Mouse (Mus musculus) heart, postnatal 4 days (tissue): ENCODE results near the gene Tcam1. TPM values are rescaled to one million over a fixed set of nuclear protein-coding genes. Genes with fewer than 3 reads are reported as not detected.
A peak's percentile ranks its signal among the peaks of the same experiment; 100 is the strongest.
"Not testable (repeated sequence)": the region's sequence is repeated elsewhere in the genome, so short reads cannot be mapped to it uniquely, and the experiment has no call there.

Experiments
- DNase-seq: peaks from one replicate; pipeline ENCODE4 v3.0.0; 2021
- total RNA-seq, 2 experiments: library from RNA; stranded (reverse); gene quantifications; 2 replicates each; pipeline ENCODE4 v1.2.3; 2021

Tcam1 gene
- total RNA-seq, result not detected

DNA sequence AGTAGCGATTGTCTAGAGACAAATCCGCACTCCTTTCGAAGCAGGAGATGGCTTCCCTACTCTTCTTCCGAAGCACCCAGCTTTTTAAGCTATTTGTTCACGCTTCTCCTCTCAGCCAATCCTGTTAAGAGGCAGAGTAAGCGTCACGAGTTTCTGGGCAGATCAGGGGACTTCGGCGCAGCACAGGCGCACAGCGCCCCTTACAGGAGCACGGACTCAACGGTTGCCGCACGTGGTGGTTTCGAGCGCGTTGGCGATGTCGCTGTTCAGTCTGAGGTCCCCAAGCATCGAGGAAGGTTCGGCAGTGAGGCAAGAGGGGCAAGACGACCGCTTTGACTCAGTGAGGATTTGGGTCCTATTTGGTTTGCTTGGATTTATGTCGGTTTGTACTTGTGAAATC is at the start of gene Tcam1:
TSS of gene Tcam1 (plus strand) at position 219 of the 400 bp plus-strand sequence.
- DNase-seq, result peak; percentile 96

DNA sequence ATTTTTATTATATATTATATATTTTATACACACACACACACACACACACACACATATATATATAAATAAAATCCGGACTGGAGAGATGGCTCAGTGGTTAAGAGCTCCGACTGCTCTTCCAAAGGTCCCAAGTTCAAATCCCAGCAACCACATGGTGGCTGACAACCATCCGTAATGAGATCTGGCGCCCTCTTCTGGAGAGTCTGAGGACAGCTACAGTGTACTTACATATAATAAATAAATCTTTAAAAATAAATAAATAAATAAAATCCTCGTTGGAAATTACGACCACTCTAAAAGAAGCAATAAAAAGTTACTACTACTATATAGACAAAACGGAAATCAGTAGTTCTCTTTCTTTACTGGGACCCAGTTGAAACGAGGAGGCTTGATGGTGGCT is 42.5 kb upstream of the Tcam1 start:
- not testable (repeated sequence) for DNase-seq

DNA sequence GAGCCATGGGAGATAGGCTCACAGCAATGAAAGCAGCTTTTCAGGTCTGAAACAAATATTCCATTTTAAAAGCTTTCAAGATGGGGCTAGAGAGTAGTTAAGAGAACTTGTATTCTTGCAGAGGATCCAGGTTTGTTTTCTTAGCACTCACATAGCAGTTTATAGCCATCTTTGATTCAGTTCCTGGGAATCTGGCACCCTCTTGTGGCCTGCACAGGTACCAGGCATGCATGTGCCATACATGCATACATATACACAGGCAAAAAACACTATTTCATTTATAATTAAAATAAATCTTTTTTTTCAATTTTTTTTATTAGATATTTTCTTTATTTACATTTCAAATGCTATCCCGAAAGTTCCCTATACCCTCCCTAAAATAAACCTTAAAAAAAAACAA is 29.6 kb upstream of the Tcam1 start:
- DNase-seq, result no peak

DNA sequence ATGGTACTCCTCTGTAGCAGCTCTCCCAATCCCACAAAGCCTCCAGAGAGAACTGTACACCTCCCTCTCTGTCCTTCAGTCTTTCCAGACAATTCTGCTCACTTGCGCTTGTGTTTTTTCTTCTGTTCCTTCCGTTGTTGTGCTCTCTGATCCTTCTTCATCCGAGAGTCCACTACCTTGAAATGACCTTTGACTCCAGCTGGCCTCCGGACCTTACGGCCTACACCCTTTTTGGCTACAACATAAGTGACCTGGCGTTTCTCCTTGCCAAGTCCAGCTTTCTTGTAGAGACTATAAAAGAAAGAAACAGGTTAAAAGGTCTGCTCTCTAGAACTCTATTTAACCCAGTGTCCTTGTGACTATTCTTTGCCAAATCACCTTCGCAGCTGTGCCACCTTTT is 27.1 kb upstream of the Tcam1 start:
- DNase-seq, result no peak

DNA sequence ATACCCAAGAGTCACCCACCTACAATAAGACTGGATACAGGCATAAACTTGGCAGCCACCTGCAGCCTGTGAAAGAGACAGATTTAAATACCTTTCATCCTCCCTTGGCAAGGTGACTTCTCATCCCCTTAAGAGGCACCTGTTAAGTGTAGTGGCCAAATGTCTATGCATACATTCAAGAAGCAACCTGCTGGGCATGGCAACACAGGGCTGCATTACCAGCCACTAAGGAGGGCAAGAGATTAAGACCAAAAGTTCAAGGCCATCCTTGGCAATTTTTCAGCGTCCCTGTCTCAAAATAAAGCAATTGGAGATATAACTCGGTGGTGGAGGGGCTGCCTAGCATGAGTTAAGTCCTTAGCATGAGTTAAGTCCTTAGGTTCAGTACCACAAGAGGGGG is 21.7 kb upstream of the Tcam1 start:
- no peak for DNase-seq

DNA sequence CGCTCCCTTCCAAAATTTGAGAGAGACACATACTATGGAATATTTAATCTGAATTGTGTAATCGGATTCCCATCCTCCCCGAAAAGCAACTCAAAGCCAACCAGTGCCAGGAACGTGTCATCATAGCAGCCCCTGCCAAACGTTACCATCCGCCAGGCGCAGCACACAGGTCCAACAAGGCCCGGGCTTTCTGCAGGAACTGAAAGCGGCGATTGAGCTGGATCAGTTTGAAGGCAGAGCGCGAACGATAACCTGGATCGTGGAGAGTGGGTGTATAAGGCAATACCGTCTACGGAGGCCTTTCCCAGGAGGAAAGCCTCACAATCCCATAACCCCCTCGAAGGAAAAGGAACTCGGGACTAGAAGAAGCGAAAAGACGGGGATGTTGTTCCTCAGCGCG is 21.3 kb upstream of the Tcam1 start:
- DNase-seq, result peak; percentile 43

DNA sequence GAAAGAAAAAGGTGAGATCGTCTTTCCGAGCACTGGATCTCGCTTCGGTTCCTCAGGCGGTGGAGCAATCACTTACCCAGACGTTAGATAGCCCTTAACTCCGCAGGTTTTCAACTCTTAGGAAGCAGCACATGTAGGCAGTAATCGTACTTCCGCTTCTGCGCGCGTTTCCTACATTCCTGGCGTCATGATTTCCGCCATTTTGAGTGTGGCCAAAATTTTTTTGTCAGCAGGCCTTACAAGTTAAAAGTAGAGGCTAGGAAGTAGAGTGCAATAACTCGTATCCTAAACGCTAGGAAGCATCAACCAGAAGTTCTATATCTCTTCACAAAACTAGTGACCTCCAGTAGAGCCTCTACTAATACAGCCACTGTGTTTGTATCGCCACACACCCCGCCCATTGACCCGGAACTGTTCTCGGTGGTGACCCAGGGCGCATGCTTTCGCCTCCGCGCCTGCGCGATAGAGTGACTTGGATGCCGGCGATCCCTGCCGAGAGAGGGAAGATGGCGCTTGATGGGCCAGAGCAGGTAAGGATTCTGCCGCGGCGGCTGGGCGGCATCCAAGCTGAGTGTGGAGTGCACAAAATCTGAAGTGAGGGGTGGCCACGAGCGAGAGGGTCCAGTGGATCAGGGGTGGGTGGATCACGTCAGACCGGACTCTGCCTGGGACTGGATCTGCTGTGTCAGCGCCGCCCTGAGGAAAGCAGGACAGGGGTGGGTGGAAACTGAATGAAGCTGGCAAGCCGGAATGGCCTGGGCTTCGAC is 20.6 kb upstream of the Tcam1 start, which contains the start of the genes Ftsj3 and Psmc5:
TSS of gene Ftsj3 (minus strand) at position 395 of the 767 bp plus-strand sequence.
TSS of gene Psmc5 (plus strand) at position 470 of the 767 bp plus-strand sequence.
- DNase-seq, result peak; percentile 99

DNA sequence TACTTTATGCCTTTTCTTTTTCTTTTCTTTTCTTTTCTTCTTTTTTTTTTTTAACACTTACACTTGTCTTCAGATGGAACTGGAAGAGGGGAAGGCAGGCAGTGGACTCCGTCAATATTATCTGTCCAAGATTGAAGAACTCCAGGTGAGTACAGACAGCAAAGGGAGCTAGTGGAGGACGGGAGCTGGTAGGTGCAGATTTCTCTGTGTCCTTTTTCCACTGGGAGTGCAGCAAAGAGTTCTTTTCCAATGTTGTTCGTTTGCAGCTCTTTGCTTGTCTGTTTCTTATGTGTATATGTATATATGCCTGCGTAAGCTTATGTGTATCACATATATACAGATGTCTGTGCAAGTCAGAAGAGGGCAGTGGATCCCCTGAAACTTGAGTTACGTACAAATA is 19.7 kb upstream of the Tcam1 start:
- no peak for DNase-seq

DNA sequence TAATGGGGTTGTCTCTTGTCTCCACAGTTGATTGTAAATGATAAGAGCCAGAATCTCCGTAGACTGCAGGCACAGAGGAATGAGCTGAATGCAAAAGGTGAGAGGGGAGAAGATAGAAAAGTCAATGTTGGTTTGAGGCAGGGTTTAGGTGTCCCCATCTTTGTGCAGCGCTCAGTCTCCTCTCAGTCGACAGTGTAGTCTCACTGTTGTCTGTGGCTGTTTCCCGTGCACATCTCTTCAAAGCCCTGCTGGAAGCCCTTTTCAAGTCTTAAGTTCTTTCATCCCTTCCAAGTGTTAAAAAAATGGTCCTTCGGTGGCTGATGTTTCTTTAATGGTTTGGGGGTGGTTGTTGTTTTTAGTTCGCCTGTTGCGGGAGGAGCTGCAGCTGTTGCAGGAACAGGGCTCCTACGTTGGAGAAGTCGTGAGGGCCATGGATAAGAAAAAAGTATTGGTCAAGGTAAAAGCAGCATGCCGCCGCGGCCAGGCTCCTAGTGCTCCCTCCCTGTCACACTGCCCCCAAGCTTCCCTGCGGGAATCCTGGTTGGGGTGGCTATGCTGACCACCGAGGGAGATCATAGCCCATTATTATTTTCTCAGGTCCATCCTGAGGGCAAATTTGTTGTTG is 15.5 kb upstream of the Tcam1 start:
- no peak for DNase-seq

DNA sequence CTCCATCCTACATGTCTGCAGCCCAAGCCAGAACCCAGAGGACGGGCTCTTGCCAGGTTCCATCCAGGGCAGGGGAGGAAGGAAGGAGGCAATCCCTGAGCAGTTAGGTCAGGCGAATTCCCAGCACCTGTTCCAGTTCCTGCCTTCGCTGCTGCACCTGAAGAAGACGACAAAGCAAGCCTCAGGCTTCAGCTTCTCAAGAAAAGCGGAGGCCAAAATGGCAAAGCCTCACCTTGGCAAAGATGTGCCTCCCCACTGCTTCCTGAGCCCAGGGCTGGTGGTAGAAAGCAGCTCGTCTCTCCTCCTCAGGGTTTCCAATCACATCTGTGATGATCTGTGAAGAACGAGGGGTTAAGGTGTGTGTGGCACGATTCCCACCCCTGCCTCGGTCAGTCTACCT is 12.5 kb upstream of the Tcam1 start:
- no peak for DNase-seq

DNA sequence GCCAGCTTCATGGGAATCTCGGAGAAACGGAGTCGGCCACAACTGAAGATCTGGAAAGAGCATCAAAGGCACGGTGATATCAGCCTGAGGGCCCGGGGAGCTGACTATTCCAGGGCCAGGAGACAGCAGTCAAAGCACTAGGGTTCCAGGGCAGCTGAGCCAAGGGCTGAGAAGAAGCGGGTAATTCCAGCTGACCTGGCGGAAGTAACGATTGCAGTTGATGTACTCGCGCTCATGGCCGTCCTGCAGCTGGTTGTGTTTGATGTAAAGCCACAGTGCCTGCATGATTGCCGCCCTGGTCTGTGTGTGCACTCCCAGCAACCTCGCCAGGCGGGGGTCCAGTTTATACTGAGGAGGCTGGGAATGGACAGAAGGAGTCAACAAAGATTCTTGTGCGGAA is 11.5 kb upstream of the Tcam1 start:
- no peak for DNase-seq

DNA sequence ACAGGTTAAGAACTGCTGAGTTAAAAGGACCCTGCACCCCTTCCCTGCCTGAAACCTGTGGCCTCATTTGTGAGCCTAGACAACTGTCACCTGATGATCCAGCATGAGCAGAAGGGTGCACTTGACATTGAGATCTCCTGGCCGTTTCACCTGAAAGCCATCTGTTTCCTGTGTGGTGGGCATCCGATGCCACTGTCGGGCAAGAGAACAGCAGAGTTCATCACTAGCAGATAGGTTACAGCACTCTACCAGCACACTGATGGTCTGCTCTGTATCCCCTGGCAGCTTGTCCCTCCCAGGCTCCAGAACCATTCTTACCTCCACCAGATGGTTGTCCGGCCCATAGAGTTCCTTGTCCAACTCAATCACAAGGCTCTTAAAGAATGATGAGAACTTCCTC is 10.9 kb upstream of the Tcam1 start:
- DNase-seq, result no peak

DNA sequence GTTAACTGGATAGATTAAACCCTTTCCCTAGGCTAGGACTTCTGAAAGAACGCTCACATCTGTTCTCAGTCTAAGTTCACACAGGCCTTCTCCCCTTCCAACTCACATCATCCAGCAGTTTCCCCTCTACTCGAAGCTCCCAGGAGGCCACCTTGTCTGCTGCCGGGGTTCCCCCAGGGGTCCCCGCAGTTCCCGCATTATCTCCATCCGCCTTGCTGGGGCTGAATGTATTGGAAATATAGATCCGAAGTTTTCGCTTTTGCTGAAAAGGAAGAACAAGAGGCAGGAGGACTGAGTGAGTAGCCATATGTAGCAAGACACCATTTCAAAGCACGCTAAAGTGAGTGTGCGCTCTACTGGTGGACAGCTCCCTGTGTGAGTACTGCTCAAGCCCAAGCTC is 10.0 kb upstream of the Tcam1 start:
- DNase-seq, result no peak

DNA sequence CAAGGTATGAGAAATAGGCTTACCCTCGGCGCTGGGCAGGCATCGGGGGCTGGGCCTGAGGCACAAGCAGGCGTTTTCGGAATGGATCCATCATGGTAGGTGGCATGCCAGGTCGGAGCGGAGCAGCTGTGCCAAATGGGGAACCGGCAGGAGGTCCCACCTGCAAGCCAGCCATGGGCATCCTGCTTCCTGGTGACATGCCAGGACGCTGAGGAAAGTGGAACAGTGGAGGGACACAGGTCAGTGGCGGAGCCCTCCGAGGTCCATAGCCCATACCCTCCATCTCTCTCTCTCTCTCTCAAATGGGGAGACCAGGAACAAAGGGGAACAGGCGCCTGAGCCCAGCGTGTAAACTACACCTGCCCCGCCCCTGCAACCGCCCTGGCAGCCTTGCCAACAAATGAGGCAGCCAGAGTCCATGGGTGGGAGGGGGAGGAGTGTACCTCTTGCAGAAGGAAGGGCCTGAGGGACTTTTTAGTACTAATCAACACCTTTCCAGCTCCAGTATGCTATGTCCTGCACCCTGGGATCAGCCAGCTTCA is 9.1 kb upstream of the Tcam1 start:
- peak; percentile 39 for DNase-seq

DNA sequence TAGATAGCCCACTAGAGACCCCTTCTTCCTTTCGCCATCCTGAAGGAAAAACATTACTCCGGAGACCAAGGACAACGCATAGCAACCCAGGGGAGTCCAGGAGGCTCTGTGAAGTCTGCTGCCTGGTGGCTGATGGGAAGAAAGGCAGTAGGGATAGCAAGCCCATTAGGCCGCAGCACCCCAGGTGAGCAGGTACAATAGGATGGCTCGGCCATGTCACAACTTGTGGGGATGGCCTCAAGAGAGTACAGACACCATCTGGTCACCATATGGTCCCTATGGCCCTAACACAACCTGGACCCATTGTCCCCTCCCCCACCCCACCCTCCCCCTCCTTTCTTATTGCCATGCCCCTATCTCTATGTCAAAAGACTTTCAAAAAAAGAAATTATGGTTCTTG is 8.6 kb upstream of the Tcam1 start:
- no peak for DNase-seq

DNA sequence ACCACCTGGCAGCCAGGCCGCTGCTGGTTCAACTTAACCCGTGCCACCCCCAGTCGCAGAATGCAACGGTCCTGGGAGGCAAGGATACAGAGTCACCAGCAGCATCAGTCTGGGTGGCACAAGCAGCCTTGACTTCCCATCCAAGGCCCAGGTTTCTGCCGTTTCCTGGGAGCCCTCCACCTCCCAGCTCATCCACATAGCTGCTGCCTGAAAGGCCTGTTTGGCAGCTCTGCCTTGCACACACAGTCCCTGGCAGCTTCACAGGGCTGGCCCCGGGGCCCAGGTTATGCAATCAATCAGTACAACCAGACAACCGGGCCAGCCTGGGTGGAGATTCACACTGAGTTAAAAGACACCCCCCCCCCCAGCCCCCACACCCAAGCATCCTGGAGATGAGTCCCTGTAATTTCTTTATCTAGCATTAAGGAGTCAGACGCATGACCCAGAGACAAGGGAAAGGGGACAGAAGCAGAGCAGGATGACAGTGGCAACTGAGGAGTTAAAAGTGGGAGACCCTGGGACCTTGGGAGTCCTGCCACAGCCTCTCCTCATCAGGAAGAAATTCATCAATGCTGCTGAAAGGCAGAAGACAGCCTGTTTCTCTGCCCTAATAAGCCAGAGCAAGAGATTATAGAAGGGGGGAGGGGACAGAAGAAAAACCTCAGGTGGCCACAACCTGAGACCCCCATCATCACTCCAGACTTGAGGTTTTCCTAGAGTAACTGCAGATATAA is 8.0 kb upstream of the Tcam1 start:
- peak; percentile 49 for DNase-seq

DNA sequence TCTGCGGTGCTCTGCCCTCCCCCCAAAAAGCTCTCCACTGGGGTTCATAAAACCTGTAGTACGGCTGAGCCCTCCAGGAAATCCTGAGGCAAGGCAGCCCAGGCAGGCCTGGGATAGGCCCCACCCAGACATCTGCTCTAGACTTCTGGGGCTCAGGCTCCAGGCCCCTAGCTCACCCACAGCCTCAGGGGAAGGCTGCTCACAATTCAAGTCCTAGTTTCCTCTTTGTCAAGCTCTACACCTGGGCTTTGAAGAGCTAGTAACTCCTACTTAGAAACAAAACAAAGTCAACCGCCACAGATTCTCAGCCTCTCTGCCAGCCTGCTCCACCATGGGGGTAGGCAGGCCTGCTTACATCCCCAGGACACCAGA is 7.4 kb upstream of the Tcam1 start:
- no peak for DNase-seq

DNA sequence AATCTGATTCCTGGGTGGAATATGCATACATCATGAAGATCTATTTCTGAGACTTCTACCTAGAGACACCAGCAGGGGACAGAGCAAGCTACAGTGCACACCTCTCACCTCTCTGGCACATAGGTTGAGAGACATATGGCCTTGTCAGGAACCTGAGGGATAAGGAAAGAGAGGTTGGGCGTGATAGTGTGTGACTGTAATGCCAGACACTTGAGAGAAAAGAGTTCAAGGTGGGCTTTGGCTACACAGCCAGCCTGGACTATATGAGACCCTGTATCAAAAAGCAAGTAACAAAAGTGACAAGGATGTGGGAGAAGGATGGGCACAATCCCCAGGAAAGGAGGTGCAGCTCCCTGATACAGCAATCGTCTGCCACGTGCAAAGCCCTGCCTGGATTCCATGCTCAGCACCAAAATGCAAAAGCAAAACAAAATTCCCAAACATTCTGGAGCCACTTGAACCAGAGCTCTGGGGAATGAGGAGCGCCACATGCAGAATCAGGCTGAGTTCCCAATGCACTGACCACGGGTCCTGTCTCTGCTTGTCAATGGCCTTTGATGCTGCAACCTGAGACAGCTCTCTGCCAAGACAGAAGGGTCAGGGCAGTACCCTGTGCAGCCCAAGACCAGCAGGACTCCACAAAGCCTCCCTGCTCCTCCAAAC is 5.2 kb upstream of the Tcam1 start:
- DNase-seq, result no peak

DNA sequence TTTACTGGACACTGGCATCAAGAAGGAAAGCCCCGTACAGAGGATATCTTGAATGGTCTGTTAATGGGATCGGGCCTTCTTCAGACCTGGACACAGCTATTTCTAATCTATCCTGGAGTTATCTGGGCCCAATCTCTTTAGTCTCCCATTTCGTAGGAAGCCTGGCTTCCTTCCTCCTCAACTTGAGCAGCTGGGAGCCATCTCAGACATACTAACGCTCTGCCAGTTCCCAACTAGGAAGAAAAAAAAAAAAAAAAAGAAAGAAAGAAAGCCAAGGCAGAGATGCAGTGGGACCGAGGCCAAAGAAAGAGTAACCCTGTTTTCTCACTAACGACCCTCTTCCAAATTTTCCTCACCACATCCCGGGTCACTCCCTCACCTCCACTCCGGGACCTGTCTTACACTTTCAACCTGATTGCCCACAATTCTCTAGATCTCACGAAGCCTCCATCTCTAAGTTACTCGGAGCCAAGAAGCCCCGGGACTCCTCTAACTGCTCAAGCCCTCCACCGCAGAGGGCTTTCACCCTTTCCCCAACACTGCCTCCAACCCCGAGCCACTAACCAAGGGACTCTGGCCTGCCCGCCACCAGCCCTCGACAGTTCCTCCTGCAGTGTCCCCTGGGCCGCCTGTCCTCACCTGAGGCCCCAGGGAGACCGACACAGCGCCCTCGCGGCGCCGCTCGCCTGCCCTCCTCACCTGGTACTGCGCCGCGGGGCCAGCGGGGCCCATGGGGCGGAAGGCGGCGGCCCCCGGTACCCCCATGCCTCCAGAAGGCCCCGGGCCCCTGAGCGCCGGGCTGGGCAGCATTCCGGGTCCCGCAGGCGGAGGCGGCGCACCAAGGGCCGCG is 4.5 kb upstream of the Tcam1 start:
- peak; percentile 53 for DNase-seq

DNA sequence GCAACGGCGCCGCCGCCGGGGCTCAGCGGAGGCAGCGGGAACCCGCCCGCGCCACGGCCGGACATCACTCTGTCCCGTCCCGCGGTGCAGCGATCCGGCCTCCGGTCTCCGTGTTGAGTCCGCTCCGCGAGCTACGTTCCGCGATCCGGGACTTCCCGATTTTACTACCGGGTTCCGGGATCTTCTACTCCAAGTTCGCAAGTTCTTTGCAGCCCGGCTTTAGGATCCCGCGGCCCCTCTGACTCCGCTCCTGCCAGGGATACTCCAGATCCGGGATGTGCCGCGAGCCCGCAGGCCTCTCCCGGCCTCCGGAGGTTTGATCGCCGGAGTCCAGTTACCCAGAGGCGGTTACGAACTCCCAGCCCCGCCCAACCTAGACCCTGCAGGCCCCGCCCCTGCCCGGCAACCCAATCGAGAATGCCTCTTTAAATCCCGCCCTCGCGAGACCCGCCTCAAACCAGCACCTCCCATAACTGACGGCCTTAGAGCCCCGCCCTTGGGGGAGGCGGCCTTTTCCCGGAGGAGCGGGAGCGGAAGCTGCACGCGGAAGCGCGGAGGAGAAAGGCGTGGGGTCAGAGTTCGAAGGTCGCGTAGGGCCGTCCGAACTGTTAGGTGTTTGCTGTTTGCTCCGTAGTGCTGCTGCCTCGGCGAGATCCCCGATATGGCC is 3.7 kb upstream of the Tcam1 start, which contains the start of gene Smarcd2:
TSS of gene Smarcd2 (minus strand) at position 329 of the 667 bp plus-strand sequence.
- DNase-seq, result peak; percentile 99

DNA sequence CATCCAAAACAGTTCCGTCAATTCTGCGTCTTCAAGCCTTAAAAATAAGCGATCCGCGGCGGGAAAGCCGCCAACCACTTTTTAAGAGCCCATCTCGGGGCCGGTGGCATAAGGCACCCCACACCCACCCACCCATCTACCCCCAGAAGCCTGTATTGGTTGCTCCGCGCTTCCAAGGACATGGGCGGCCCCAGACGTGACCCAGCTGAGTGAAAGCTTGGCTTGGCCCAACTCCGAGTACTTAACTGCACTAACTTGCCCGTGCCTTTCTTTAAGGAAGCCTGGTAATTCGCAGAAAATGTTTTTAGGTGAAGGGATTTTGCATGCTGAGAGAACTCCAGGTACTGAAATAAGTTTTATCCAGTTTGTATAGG is 3.2 kb upstream of the Tcam1 start:
- no peak for DNase-seq
